Mouse (Mus musculus): ENCODE data around the gene Gm45337. TPM values are rescaled to one million over a fixed set of nuclear protein-coding genes. Genes with fewer than 3 reads are reported as not detected.
A peak's percentile ranks its signal among the peaks of the same experiment; 100 is the strongest.
"Not testable (repeated sequence)": the region's sequence is repeated elsewhere in the genome, so short reads cannot be mapped to it uniquely, and the experiment has no call there.

Gene Gm45337
- not detected for total RNA-seq (2021)
- not detected in 2 replicates for polyA plus RNA-seq (2012; rRNA removed)
- long read RNA-seq: 0 reads

GRCm38 (mm10) chr7:142144507-142144906 is at the start of gene Gm45337:
Gene Gm45337, minus strand, starts transcription at chr7:142144607.
- DNase-seq: no peak

GRCm38 (mm10) chr7:142190289-142190688 is 45.9 kb upstream of the Gm45337 start, which contains the start of gene Gm10153:
Gene Gm10153, minus strand, starts transcription at chr7:142190389.
- no peak for DNase-seq

GRCm38 (mm10) chr7:142188156-142188555 is 43.7 kb upstream of the Gm45337 start:
- DNase-seq: no peak

- no peak for DNase-seq
Observed at GRCm38 (mm10) chr7:142181021-142181420, 36.6 kb upstream of the Gm45337 start.

- DNase-seq: no peak
Observed at GRCm38 (mm10) chr7:142178685-142179084, 34.3 kb upstream of the Gm45337 start.

- not testable (repeated sequence) for DNase-seq
Observed at GRCm38 (mm10) chr7:142175905-142176304, 31.5 kb upstream of the Gm45337 start, which contains the start of gene Krtap5-2. Gene Krtap5-2, minus strand, starts transcription at chr7:142176005.

GRCm38 (mm10) chr7:142169836-142170235 is 25.4 kb upstream of the Gm45337 start:
- no peak for DNase-seq

GRCm38 (mm10) chr7:142165639-142166038 is 21.2 kb upstream of the Gm45337 start, which contains the start of gene Gm4553:
Gene Gm4553, minus strand, starts transcription at chr7:142165739.
- not testable (repeated sequence) for DNase-seq

- DNase-seq: peak; percentile 10
Observed at GRCm38 (mm10) chr7:142159366-142159765, 15.0 kb upstream of the Gm45337 start.

- not testable (repeated sequence) for DNase-seq
Observed at GRCm38 (mm10) chr7:142157013-142157412, 12.6 kb upstream of the Gm45337 start, which contains the start of gene Gm29735. Gene Gm29735, minus strand, starts transcription at chr7:142157113.

GRCm38 (mm10) chr7:142155308-142155707 is 10.9 kb upstream of the Gm45337 start:
- no peak for DNase-seq

GRCm38 (mm10) chr7:142152191-142152590 is 7.8 kb upstream of the Gm45337 start:
- DNase-seq: no peak

GRCm38 (mm10) chr7:142148633-142149032 is 4.2 kb upstream of the Gm45337 start:
- no peak for DNase-seq

GRCm38 (mm10) chr7:142146033-142146432 is 1.6 kb upstream of the Gm45337 start:
- peak; percentile 44 for DNase-seq

- DNase-seq: no peak
Observed at GRCm38 (mm10) chr7:142145413-142145940, 1.1 kb upstream of the Gm45337 start.

GRCm38 (mm10) chr7:142143506-142144010 is 849 bp downstream of the Gm45337 start:
- not testable (repeated sequence) for DNase-seq

GRCm38 (mm10) chr7:142140696-142141095 is 3.7 kb downstream of the Gm45337 start:
- DNase-seq: no peak

GRCm38 (mm10) chr7:142135934-142136333 is 8.5 kb downstream of the Gm45337 start, which contains the start of gene Gm39115:
Gene Gm39115, minus strand, starts transcription at chr7:142136034.
- DNase-seq: not testable (repeated sequence)

GRCm38 (mm10) chr7:142134206-142134995 is 10.0 kb downstream of the Gm45337 start:
- no peak for DNase-seq

GRCm38 (mm10) chr7:142128843-142129242 is 15.6 kb downstream of the Gm45337 start:
- DNase-seq: no peak

- not testable (repeated sequence) for DNase-seq
Observed at GRCm38 (mm10) chr7:142120629-142121028, 23.8 kb downstream of the Gm45337 start, which contains the start of gene Gm45618. Gene Gm45618, minus strand, starts transcription at chr7:142120729.

- DNase-seq: peak; percentile 8
Observed at GRCm38 (mm10) chr7:142119632-142120031, 24.8 kb downstream of the Gm45337 start.

GRCm38 (mm10) chr7:142104747-142105146 is 39.7 kb downstream of the Gm45337 start:
- DNase-seq: no peak
